Mouse (Mus musculus) CH12.LX (cell line): Measurements from ENCODE around the gene Ikzf1. TPM values are rescaled to one million over a fixed set of nuclear protein-coding genes. Genes with fewer than 3 reads are reported as not detected.
A peak's percentile ranks its signal among the peaks of the same experiment; 100 is the strongest.

ENCODE experiments used
- DNase-seq: peaks from one replicate; pipeline ENCODE4 v3.0.0-alpha.2; 2013; ENCODE audit errors: extremely low read depth
- H3K27ac ChIP-seq: 2 replicates; pipeline ENCODE4 v1.5.1; 2012; ENCODE audit warnings: low read depth, mild to moderate bottlenecking, control low read depth, moderate library complexity; ENCODE audit not compliant: insufficient read depth
- H3K27me3 ChIP-seq: replicated peaks from 2 replicates; pipeline ENCODE3; 2012; ENCODE audit warnings: inconsistent platforms
- H3K36me3 ChIP-seq, 2 experiments: replicated peaks in 1 of 2; 2 replicates each; pipeline versions ENCODE3 to v1.6.1; 2012; ENCODE audit warnings: inconsistent platforms in 1 of 2, low read length in 1 of 2, mild to moderate bottlenecking in 1 of 2, mixed read lengths in 1 of 2, moderate library complexity in 1 of 2; ENCODE audit not compliant: control insufficient read depth in 1 of 2, insufficient read depth in 1 of 2
- H3K4me1 ChIP-seq, 2 experiments: 2 replicates each; pipeline ENCODE4 v1.6.1; 2012; ENCODE audit warnings: inconsistent platforms in 1 of 2, moderate library complexity in 1 of 2; ENCODE audit not compliant: insufficient read depth in 2 of 2, control insufficient read depth in 1 of 2
- H3K4me2 ChIP-seq: 2 replicates; pipeline ENCODE4 v1.6.1; 2012; ENCODE audit warnings: low read depth, mild to moderate bottlenecking, control low read depth; ENCODE audit not compliant: poor library complexity, insufficient read depth, severe bottlenecking
- H3K4me3 ChIP-seq, 3 experiments: fragments of 150-350 bp in 1 of 3; sonication (generic) in 1 of 3; replicated peaks in 1 of 3; 2 replicates each; pipeline versions ENCODE3 to v1.5.1; 2011 to 2012; ENCODE audit warnings: low read depth in 2 of 3, low read length in 2 of 3, mild to moderate bottlenecking in 2 of 3, moderate library complexity in 2 of 3, control low read depth in 1 of 3, improper control_type of control experiment in 1 of 3, inconsistent platforms in 1 of 3, mixed read lengths in 1 of 3; ENCODE audit not compliant: poor library complexity in 1 of 3
- H3K79me2 ChIP-seq: replicated peaks from 2 replicates; pipeline ENCODE4 v1.6.1; 2012; ENCODE audit warnings: mild to moderate bottlenecking, moderate library complexity; ENCODE audit not compliant: control insufficient read depth, poor library complexity, insufficient read depth, severe bottlenecking; ENCODE audit errors: extremely low read depth
- H3K9ac ChIP-seq: 2 replicates; pipeline ENCODE4 v1.6.1; 2012; ENCODE audit warnings: low read depth, mild to moderate bottlenecking, control low read depth, moderate library complexity; ENCODE audit not compliant: insufficient read depth
- H3K9me3 ChIP-seq: replicated peaks from 2 replicates; pipeline ENCODE3; 2012; ENCODE audit warnings: low read length, inconsistent platforms, mixed read lengths
- BHLHE40 ChIP-seq: IDR thresholded peaks from 2 replicates; pipeline ENCODE4 v1.6.1; 2011; ENCODE audit warnings: mild to moderate bottlenecking, low read depth, low read length, improper control_type of control experiment
- CHD1 ChIP-seq: IDR thresholded peaks from 2 replicates; pipeline ENCODE4 v1.6.1; 2012; ENCODE audit warnings: low read depth, low read length, improper control_type of control experiment, inconsistent platforms
- CTCF ChIP-seq, 2 experiments: IDR thresholded peaks in 1 of 2; conservative IDR thresholded peaks in 1 of 2; 2 replicates each; pipeline ENCODE4 v1.5.1; 2011 to 2012; ENCODE audit warnings: low read depth in 2 of 2, low read length in 2 of 2, improper control_type of control experiment in 1 of 2, inconsistent platforms in 1 of 2, mild to moderate bottlenecking in 1 of 2, moderate library complexity in 1 of 2
- ELF1 ChIP-seq: IDR thresholded peaks from 2 replicates; pipeline ENCODE4 v1.6.1; 2014; ENCODE audit warnings: low read depth, mild to moderate bottlenecking, inconsistent platforms, low read length, improper control_type of control experiment
- GABPA ChIP-seq: IDR thresholded peaks from 2 replicates; pipeline ENCODE4 v1.6.1; 2012; ENCODE audit warnings: low read depth, low read length, improper control_type of control experiment, inconsistent platforms; ENCODE audit not compliant: insufficient replicate concordance
- HCFC1 ChIP-seq: IDR thresholded peaks from 2 replicates; pipeline ENCODE4 v1.6.1; 2012; ENCODE audit warnings: low read depth, mild to moderate bottlenecking, inconsistent platforms, low read length, improper control_type of control experiment
- JUN ChIP-seq: IDR thresholded peaks from 2 replicates; pipeline ENCODE4 v1.6.1; 2011; ENCODE audit warnings: low read depth, mild to moderate bottlenecking, low read length, improper control_type of control experiment, moderate library complexity; ENCODE audit not compliant: insufficient read depth
- KAT2A ChIP-seq: IDR thresholded peaks from 2 replicates; pipeline ENCODE4 v1.6.1; 2012; ENCODE audit warnings: low read length, improper control_type of control experiment, inconsistent platforms; ENCODE audit not compliant: insufficient replicate concordance
- MAFK ChIP-seq: IDR thresholded peaks from 2 replicates; pipeline ENCODE4 v1.6.1; 2011; ENCODE audit warnings: low read length, improper control_type of control experiment; ENCODE audit not compliant: insufficient replicate concordance
- MAX ChIP-seq: IDR thresholded peaks from 2 replicates; pipeline ENCODE4 v1.6.1; 2011; ENCODE audit warnings: low read length, improper control_type of control experiment
- MEF2A ChIP-seq: IDR thresholded peaks from 2 replicates; pipeline ENCODE4 v1.6.1; 2014; ENCODE audit warnings: low read depth, mild to moderate bottlenecking, inconsistent platforms, low read length, improper control_type of control experiment, borderline replicate concordance
- MYC ChIP-seq: IDR thresholded peaks from 2 replicates; pipeline ENCODE4 v1.6.1; 2011; ENCODE audit warnings: low read depth, mild to moderate bottlenecking, improper control_type of control experiment, low read length
- NELFE ChIP-seq: IDR thresholded peaks from 2 replicates; pipeline ENCODE4 v1.6.1; 2011; ENCODE audit warnings: low read depth, low read length, improper control_type of control experiment
- PAX5 ChIP-seq: IDR thresholded peaks from 2 replicates; pipeline ENCODE4 v1.6.1; 2012; ENCODE audit warnings: low read length, inconsistent platforms, mixed read lengths
- POLR2A ChIP-seq: IDR thresholded peaks from 2 replicates; pipeline ENCODE4 v1.6.1; 2011; ENCODE audit warnings: low read depth, mild to moderate bottlenecking, improper control_type of control experiment, low read length
- POLR2AphosphoS2 ChIP-seq: IDR thresholded peaks from 2 replicates; pipeline ENCODE4 v1.6.1; 2011; ENCODE audit warnings: low read depth, low read length, improper control_type of control experiment
- RCOR1 ChIP-seq: conservative IDR thresholded peaks from 2 replicates; pipeline ENCODE4 v1.6.1; 2012; ENCODE audit warnings: low read depth, mild to moderate bottlenecking, inconsistent platforms, low read length, improper control_type of control experiment
- SIN3A ChIP-seq: IDR thresholded peaks from 2 replicates; pipeline ENCODE4 v1.6.1; 2012; ENCODE audit warnings: low read length, improper control_type of control experiment, inconsistent platforms
- SMC3 ChIP-seq: IDR thresholded peaks from 2 replicates; pipeline ENCODE4 v1.6.1; 2011; ENCODE audit warnings: low read depth, low read length, improper control_type of control experiment
- TCF12 ChIP-seq: IDR thresholded peaks from 2 replicates; pipeline ENCODE4 v1.6.1; 2014; ENCODE audit warnings: low read depth, mild to moderate bottlenecking, inconsistent platforms, low read length, improper control_type of control experiment
- ZC3H11A ChIP-seq: IDR thresholded peaks from 2 replicates; pipeline ENCODE4 v1.6.1; 2012; ENCODE audit warnings: low read depth, mild to moderate bottlenecking, inconsistent platforms, low read length, improper control_type of control experiment
- ZMIZ1 ChIP-seq: IDR thresholded peaks from 2 replicates; pipeline ENCODE4 v1.6.1; 2012; ENCODE audit warnings: low read depth, mild to moderate bottlenecking, inconsistent platforms, low read length, improper control_type of control experiment
- dilution Hi-C: fragments of 300-500 bp; cut with MboI; formaldehyde crosslinking; loops from 2 replicates; pipeline ENCODE4 v1.14.3; 2020; ENCODE audit warnings: low sequenced_read_pairs; ENCODE audit not compliant: extremely low pct_unique_long_range_greater_than_20kb, extremely low pct_ligation_motif_present
- in situ Hi-C: fragments of 300-500 bp; cut with MboI; formaldehyde crosslinking; loops from 3 replicates; pipeline ENCODE4 v1.14.3; 2019; ENCODE audit warnings: low sequenced_read_pairs, low pct_ligation_motif_present, low pct_unique_long_range_greater_than_20kb, mixed read lengths
- polyA plus RNA-seq: library from polyadenylated mRNA; unstranded; fragments of >175 nt; gene quantifications from 2 replicates; pipeline ENCODE4 v1.2.1, GENCODE M21; 2012; ENCODE audit warnings: low read depth; ENCODE audit not compliant: insufficient read length
- total RNA-seq, 2 experiments: library from RNA; depleted of rRNA; stranded (reverse); fragments of 300-350 nt in 1 of 2; fragments of >200 nt in 1 of 2; gene quantifications; 2 replicates each; pipeline ENCODE4 v1.2.3; 2012 to 2014

Ikzf1 gene
- total and polyA plus RNA-seq, 3 experiments, result 33.1 to 68.7 (median 51.2) TPM

- no peak for TF ChIP-seq CTCF (conservative IDR thresholded peaks at IDR 0.05 in 1 of 2, IDR thresholded peaks at IDR 0.05 in 1 of 2; ENCODE audit: low read depth in 2 of 2, low read length in 2 of 2)
- TF ChIP-seq ZMIZ1, result no peak; the same call in 1 of the 2 replicates
- TF ChIP-seq MYC, result peak; percentile 91
- TF ChIP-seq PAX5, result no peak
- no peak for TF ChIP-seq NELFE
- TF ChIP-seq KAT2A, result no peak
- no peak for TF ChIP-seq CHD1
- peak; percentile 26; the same call in 1 of the 2 replicates for TF ChIP-seq HCFC1
- TF ChIP-seq SMC3, result peak; percentile 36; the same call in 1 of the 2 replicates
- peak; percentile 95 for TF ChIP-seq TCF12
- TF ChIP-seq JUN, result peak; percentile 62; the same call in 1 of the 2 replicates
- TF ChIP-seq GABPA, result no peak
Observed at GRCm38 (mm10) chr11:11716692-11717037, 31.9 kb downstream of the Ikzf1 start (continued).

GRCm38 (mm10) chr11:11717606-11718167 is 32.9 kb downstream of the Ikzf1 start:
- Histone ChIP-seq H3K9me3 (no peaks in the 10 kb centered on the region), H3K9ac (peak overlapping the region; percentile 44; the same call in 1 of the 2 replicates), H3K4me3 (peak overlapping the region in 1 of 3 experiments; percentile 4), H3K79me2 (peaks cover 85% of the 10 kb centered on the region), H3K4me1 (peaks cover 51 to 92% of the 10 kb centered on the region in 2 experiments), H3K4me2 (peak overlapping the region; percentile 14; the same call in 1 of the 2 replicates), H3K27me3 (no peaks in the 10 kb centered on the region), H3K27ac (peak overlapping the region; percentile 88), H3K36me3 (peaks cover 33 to 81% of the 10 kb centered on the region in 2 experiments)
- dilution Hi-C loops (no loop called here), in situ Hi-C loops (no loop called here)
- peak; percentile 82 for TF ChIP-seq ZMIZ1
- TF ChIP-seq MAFK, result no peak
- 0 out of 2 replicates have a peak, but pooled peaks have one; percentile 45 for TF ChIP-seq POLR2AphosphoS2
- peak; percentile 23; the same call in 1 of the 2 replicates for TF ChIP-seq POLR2A
- TF ChIP-seq ELF1, result no peak
- 0 out of 2 replicates have a peak, but pooled peaks have one; percentile 12 for TF ChIP-seq MAX
- 0 out of 2 replicates have a peak, but pooled peaks have one; percentile 54 for TF ChIP-seq CHD1
- TF ChIP-seq SIN3A, result 0 out of 2 replicates have a peak, but pooled peaks have one; percentile 52
- 0 out of 2 replicates have a peak, but pooled peaks have one; percentile 9 for TF ChIP-seq BHLHE40
- no peak for DNase-seq

- no peaks in the 10 kb centered on the region for H3K27me3 ChIP-seq
- H3K9me3 ChIP-seq, result no peaks in the 10 kb centered on the region
- dilution Hi-C loops, result no loop called here
- H3K4me3 ChIP-seq, result no peak overlapping the region
- in situ Hi-C loops, result no loop called here
- no peak overlapping the region for H3K27ac ChIP-seq
- no peak overlapping the region for H3K4me2 ChIP-seq
- H3K79me2 ChIP-seq, result peaks cover 87% of the 10 kb centered on the region
- H3K4me1 ChIP-seq, result peaks cover 47 to 92% of the 10 kb centered on the region in 2 experiments
- TF ChIP-seq CHD1, result no peak
- no peak for TF ChIP-seq RCOR1
- no peak for TF ChIP-seq ZC3H11A
- no peak for TF ChIP-seq SMC3
- no peak for TF ChIP-seq MEF2A
- TF ChIP-seq ELF1, result no peak
- H3K36me3 ChIP-seq, result peaks cover 28 to 74% of the 10 kb centered on the region in 2 experiments
- H3K9ac ChIP-seq, result no peak overlapping the region
- no peak for DNase-seq
Observed at GRCm38 (mm10) chr11:11719748-11720147, 34.9 kb downstream of the Ikzf1 start.
